Mouse (Mus musculus) cerebellum, adult 2 months (tissue): Measurements from ENCODE around the gene Pde3a. TPM values are rescaled to one million over a fixed set of nuclear protein-coding genes. Genes with fewer than 3 reads are reported as not detected.

ENCODE experiments used
- DNase-seq, 2 experiments: peaks; one replicate each; pipeline ENCODE4 v3.0.0; 2021
- H3K27ac ChIP-seq: fragments of 200-500 bp; 2 replicates; pipeline ENCODE4 v1.5.1; 2012; ENCODE audit warnings: low read length, control low read depth, inconsistent platforms; ENCODE audit not compliant: insufficient read depth
- H3K27me3 ChIP-seq: fragments of 200-500 bp; 2 replicates; pipeline ENCODE4 v1.6.1; 2012; ENCODE audit warnings: inconsistent platforms, mild to moderate bottlenecking, low read length, moderate library complexity; ENCODE audit not compliant: control insufficient read depth, insufficient read depth
- H3K4me1 ChIP-seq: fragments of 200-500 bp; 2 replicates; pipeline ENCODE4 v1.6.1; 2011; ENCODE audit warnings: low read length; ENCODE audit not compliant: control insufficient read depth, insufficient read depth
- H3K4me3 ChIP-seq: fragments of 200-500 bp; replicated peaks from 2 replicates; pipeline ENCODE3; 2011; ENCODE audit warnings: mild to moderate bottlenecking, low read depth, low read length, control low read depth; ENCODE audit not compliant: insufficient read depth
- CTCF ChIP-seq: fragments of 200-500 bp; IDR thresholded peaks from 2 replicates; pipeline ENCODE4 v1.5.1; 2011; ENCODE audit warnings: low read depth, mild to moderate bottlenecking, control low read depth, low read length, moderate library complexity, borderline replicate concordance; ENCODE audit not compliant: insufficient read depth
- POLR2A ChIP-seq: fragments of 200-500 bp; IDR thresholded peaks from 2 replicates; pipeline ENCODE4 v1.6.1; 2011; ENCODE audit warnings: low read length, control low read depth, borderline replicate concordance; ENCODE audit not compliant: insufficient read depth
- WGBS: fragments of 180-500 bp; shearing (Covaris S2); methylation state at CpG from one replicate; pipeline ENCODE4 v1.1.7; 2018; 5-methylcytosine and 5-hydroxymethylcytosine counted together
- polyA plus RNA-seq: library from polyadenylated mRNA; depleted of rRNA; stranded (reverse); fragments of >200 nt; gene quantifications from 2 replicates; pipeline ENCODE4 v1.2.3, GENCODE M21; 2012

Pde3a gene
- polyA plus RNA-seq, 1 experiment, result 3.3 TPM

DNA sequence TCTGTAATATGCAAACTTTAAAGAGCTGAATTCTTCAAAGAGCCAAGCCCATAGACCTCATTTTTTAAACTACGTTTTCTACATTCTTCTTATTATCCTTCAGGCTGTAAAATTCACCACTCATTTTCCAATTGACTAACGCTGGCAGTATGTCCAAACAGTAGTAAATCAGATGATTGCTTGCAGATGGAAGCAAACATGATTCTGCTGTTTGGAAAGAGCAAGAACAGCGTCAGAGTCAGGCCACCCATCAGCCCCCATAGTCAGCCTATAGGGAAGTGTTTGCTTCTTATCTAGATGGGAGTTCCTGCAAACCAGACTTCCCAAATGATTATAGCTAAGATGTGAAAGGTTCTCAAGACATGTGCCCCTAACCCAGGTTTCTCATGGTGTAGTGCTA lies 288.2 kb downstream of the Pde3a start:
- Histone ChIP-seq H3K4me1 (no peaks in the 10 kb centered on the region), H3K27me3 (no peaks in the 10 kb centered on the region)
- 81% methylated on average over 3 of the region's 3 CpGs for WGBS

GRCm38 (mm10) chr6:141541136-141541535 lies 292.1 kb downstream of the Pde3a start:
- WGBS, result 59% methylated on average over 1 of the region's 1 CpGs

More for the DNA sequence above, 288.2 kb downstream of the Pde3a start:
- no peak overlapping the region for H3K27ac ChIP-seq
- DNase-seq, result no peak
- no peak overlapping the region for H3K4me3 ChIP-seq
- TF ChIP-seq CTCF (no peak), POLR2A (no peak)

DNA sequence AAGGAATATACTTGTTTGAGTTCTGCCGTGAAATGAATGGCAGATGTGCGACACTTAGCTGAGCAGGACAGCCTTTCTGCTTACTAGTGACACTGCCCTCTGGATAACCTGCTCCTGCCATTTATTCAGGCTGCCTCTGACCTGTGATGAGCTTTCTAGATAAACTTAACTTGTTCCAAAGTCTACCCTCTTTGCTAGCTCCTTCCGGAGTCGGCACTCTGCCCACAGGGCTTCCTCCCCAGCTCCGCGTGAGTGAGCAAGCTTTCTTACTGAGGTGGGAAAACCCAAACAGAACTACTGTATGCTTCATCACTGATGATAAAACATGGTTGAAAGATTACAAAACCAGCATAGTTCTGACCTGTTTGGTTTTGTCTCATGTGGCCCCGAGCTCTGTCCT lies 294.3 kb downstream of the Pde3a start:
- H3K4me3 ChIP-seq, result no peak overlapping the region
- DNase-seq, result no peak
- 84% methylated on average over 7 of the region's 7 CpGs for WGBS
- TF ChIP-seq CTCF (no peak), POLR2A (no peak)
- no peaks in the 10 kb centered on the region for H3K4me1 ChIP-seq
- H3K27me3 ChIP-seq, result no peaks in the 10 kb centered on the region
- H3K27ac ChIP-seq, result no peak overlapping the region

More at GRCm38 (mm10) chr6:141541136-141541535, 292.1 kb downstream of the Pde3a start:
- Histone ChIP-seq H3K4me3 (no peak overlapping the region), H3K27me3 (no peaks in the 10 kb centered on the region), H3K27ac (no peak overlapping the region), H3K4me1 (no peaks in the 10 kb centered on the region)
- no peak for DNase-seq
- TF ChIP-seq CTCF (no peak), POLR2A (no peak)
